Comparison of ENCODE assay signal across 19 mouse cellular contexts in genomic region chr8:57209584-57209983, GRCm38 (mm10).
"Had no signal": no experiment of that assay in that cellular context is flagged by ENCODE, and none has a peak within 500 bp of the region (broad histone marks: within the 10 kb centered on the region; RNA-seq: fewer than 3 reads in every experiment).

No protein-coding gene starts in this region.

- DNase-seq: kidney, adult 11 months; kidney, adult 8-10 months; kidney, postnatal 10 days; kidney, postnatal 4 days; liver, postnatal 0 days; right cerebral cortex, adult 18-20 months; right cerebral cortex, postnatal 14 days; right cerebral cortex, postnatal 4 days; thymus, postnatal 25 days had no signal

- H3K27ac ChIP-seq: intestine, embryonic 15.5 days; kidney, embryonic 15.5 days; liver, embryonic 14.5 days; macrophage; midbrain, embryonic 12.5 days; midbrain, embryonic 15.5 days; neural tube, embryonic 12.5 days; neural tube, embryonic 15.5 days; stomach, embryonic 15.5 days had no signal

- H3K27me3 ChIP-seq: intestine, embryonic 15.5 days; kidney, embryonic 15.5 days; midbrain, embryonic 12.5 days; midbrain, embryonic 15.5 days; neural tube, embryonic 12.5 days; neural tube, embryonic 15.5 days; stomach, embryonic 15.5 days had no signal

- H3K4me3 ChIP-seq: intestine, embryonic 15.5 days; kidney, embryonic 15.5 days; midbrain, embryonic 12.5 days; midbrain, embryonic 15.5 days; neural tube, embryonic 12.5 days; neural tube, embryonic 15.5 days; stomach, embryonic 15.5 days had no signal

- ATAC-seq: intestine, embryonic 15.5 days; liver, postnatal 0 days; midbrain, embryonic 15.5 days had no signal

- H3K9ac ChIP-seq: intestine, embryonic 15.5 days; kidney, embryonic 15.5 days; liver, embryonic 14.5 days; liver, postnatal 0 days; midbrain, embryonic 12.5 days; midbrain, embryonic 15.5 days; neural tube, embryonic 12.5 days; neural tube, embryonic 15.5 days; stomach, embryonic 15.5 days had no signal

- H3K4me1 ChIP-seq: intestine, embryonic 15.5 days; midbrain, embryonic 12.5 days; midbrain, embryonic 15.5 days; neural tube, embryonic 12.5 days; neural tube, embryonic 15.5 days; stomach, embryonic 15.5 days had no signal

- H3K9me3 ChIP-seq: intestine, embryonic 15.5 days; kidney, embryonic 15.5 days; midbrain, embryonic 12.5 days; midbrain, embryonic 15.5 days; neural tube, embryonic 12.5 days; neural tube, embryonic 15.5 days; stomach, embryonic 15.5 days had no signal

- H3K4me2 ChIP-seq: intestine, embryonic 15.5 days; kidney, embryonic 15.5 days; liver, embryonic 11.5 days; midbrain, embryonic 12.5 days; midbrain, embryonic 15.5 days; neural tube, embryonic 12.5 days; neural tube, embryonic 15.5 days; stomach, embryonic 15.5 days had no signal

- H3K36me3 ChIP-seq: intestine, embryonic 15.5 days; kidney, embryonic 15.5 days; midbrain, embryonic 12.5 days; midbrain, embryonic 15.5 days; neural tube, embryonic 12.5 days; neural tube, embryonic 15.5 days; stomach, embryonic 15.5 days had no signal
